Mouse (Mus musculus) 416B (cell line): ENCODE data around the gene Ing1.

Experiments used
- DNase-seq: peaks from one replicate; pipeline ENCODE4 v3.0.0; 2011; ENCODE audit warnings: low read depth

Ing1 gene

DNA sequence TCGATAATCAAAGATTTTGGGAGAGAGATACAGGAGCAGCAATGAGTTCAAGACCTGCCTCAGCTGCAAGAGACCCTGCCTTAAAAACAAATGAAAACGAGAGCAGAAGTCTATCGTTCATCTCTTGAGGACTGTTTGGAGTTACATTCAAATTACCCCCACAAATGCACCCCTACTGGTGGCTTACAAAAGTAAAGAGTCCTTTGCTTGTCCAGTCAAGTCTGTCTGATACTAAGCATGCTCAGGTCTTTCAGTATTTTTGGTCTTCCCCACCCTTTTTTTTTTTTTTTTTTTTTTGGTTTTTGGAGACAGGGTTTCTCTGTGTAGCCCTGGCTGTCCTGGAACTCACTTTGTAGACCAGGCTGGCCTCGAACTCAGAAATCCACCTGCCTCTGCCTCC lies 3.9 kb upstream of the Ing1 start:
- DNase-seq: peak; percentile 75

DNA sequence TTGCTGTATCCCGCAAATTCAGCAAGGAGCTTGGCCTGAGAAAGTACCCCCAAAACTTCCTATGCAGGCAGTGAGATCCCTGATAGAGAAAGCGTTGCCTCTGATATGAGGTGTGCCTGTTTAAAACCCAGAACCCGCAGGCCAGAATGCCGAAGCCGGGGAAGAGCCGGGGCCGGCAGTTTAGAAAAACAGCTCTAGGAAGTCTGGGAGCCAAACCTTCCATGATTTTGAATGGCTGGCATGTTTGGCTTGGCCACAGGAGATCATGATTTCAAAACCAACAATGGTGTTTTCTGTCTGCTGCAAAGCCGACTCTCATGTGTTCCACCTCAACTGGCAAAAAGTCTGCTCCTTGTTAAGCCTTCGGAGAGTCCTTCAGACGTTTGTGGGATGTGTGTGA lies 3.0 kb upstream of the Ing1 start:
- DNase-seq: no peak

DNA sequence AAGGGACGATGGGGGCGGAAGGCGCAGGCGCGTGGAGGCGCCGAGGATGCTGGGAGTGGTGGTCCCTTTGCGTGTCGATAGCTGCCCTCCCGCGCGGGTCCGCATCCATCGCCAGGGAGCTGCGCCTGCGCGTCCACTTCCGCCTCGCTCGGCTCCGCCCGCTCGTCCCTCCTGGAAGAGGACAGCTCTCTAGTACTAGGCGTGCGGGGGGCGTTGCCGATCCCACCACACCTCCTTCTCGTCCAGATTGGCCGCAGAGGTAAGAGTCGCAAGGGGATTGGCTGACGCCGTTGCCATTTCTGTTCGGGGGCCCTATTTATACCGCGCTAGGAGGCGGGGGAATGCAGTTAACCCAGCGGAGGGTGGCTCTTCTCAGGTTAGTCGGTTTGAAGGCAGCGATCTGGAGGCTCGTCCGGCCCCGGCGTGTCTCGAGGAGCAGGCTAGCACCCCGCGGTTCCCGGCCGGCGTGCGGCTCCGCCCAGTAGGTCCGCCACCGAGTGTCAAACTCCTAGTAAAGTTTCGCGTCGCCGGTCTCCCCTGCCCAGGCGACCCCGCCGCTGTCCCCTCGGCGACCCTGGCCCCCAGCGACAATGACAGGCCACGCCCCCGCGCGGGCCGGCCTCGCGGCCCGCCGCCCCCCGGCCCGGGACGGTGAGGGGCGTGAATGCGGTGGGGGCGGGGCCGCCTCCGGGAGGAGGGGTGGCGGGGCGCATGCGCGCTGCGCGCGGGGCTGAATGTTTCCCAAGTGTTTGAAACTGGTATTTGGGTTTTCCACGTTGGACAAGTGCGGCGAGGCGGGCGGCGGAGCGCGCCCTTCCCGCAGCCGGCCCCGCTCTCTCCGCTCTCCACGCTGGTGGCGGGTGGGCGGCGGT lies 585 bp downstream of the Ing1 start:
- DNase-seq: peak; percentile 100

DNA sequence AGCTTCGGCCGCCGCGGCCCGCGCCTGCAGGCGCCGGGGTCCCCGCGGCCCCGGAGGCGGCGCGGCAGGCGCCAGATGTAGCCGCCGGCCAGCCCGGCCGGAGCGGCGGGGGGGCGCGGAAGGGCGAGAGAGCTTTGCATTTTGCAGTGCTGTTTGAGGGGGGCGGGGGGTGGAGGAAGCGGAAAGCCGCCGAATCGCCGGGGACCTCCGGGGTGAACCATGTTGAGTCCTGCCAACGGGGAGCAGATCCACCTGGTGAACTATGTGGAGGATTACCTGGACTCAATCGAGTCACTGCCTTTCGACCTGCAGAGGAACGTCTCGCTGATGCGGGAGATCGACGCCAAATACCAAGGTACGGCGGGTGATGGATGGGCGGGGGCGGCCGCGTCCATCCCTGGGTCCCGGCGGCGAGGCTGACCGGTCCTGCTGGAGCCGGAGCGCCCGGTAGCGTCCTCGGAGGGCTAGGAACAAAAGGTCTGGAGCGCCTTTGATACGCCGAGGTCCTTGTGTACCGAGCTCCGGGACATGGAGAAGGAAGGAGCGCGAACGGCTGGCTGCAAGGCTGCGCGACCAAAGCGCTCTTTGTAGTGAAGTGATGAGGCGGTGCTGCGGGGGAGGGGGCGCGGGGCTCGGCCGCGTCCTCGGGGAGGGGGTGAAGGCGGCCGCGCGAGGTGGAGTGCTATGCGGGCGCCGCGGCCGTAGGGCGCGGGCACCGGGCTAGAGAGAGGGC lies 1.5 kb downstream of the Ing1 start:
- peak; percentile 53 for DNase-seq

DNA sequence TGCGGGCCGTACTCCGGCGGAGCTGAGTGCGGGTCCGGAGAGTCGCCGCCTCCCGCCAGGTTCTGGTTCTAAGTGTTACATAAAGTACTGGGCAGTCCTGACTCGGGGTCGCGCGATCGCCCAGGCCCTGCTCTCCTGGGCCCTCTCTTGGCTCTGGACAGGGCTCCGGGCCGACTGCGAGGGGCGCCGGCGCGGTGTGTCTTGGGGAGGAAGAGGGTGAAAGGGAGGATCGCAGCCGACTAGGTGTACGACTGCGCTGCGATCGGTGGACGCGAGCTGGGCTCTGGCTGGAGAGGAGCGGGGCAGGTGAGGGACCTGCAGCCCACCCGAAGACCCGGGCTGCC lies 2.0 kb downstream of the Ing1 start:
- no peak for DNase-seq

DNA sequence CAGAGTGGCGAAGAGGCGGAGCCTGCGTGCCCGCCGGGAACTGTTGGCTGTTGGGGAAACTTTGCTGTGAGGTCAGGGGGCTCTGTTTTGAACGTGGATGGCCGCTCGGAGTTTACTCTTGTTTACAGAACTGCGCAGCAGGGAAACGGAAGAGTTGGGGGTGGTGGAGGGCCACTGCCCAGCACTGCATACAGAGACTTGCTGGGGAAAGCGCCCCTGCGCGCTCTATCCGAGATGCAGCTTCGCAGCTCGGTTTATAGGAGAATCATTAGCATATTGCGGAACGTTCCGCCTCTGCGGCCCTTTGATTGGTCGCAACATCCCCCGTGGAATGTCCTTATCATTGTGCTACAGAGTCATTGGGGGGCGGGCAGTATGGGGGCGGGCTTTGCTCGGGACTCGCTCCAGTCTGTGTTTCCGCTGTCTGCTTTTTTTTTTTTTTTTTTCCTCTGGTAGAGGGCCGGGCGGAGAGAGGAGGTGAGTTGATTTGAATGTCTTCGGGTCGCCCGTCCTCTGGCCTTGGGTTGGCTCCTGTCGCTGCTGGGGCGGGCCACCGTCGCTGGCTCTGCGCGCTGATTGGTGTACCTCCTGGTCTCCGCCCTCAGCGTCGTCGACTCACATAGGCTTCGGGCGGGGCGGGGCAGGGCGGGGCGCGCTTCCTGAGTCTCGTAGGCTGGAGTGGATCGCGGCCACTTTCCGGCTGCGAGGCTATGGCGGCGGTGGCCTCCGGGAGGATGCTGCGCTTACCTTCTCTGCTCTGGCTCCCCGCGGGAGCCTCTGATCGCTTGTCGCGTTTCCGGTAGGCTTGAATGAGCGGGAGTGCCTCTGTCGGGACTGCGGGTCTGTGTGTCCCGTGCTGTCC lies 2.6 kb downstream of the Ing1 start:
- DNase-seq: peak; percentile 100

DNA sequence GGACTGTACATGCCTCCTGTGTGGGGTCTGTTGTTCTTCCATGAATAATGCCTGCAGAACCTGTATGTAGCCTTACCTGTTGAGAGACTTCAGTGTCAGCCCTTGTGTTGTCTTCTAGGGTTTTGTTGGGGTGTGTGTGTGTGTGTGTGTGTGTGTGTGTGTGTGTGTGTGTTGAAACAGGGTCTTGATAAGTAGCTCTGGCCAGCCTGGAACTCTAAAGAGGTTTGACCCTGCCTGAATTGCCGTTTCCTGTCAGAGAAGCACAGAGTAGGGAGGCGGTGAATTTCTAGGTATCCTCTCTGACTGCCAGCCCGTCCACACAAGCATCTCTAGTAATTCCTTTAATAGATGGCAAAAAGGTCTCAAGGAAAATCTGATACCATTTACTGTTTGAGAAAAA lies 4.1 kb downstream of the Ing1 start:
- DNase-seq: no peak

DNA sequence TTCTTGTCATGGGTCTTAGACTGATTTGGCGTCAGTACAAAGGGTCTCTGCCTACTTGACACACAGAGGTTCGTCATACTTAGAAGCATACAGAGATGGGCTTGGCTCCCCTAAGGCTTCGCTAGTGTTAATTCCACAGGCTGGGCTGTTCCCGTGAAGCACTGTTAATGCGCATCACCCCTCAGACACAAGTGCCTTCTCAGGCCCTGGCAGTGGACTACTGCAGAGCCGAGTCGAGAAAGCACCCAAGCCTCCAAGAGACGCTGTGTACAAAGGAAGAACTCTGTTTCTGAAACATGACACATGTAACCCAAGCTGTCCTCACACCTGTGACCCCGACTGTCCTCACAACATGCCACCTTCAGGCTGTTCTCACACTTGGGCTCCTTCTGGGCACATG lies 4.8 kb downstream of the Ing1 start:
- DNase-seq: no peak

DNA sequence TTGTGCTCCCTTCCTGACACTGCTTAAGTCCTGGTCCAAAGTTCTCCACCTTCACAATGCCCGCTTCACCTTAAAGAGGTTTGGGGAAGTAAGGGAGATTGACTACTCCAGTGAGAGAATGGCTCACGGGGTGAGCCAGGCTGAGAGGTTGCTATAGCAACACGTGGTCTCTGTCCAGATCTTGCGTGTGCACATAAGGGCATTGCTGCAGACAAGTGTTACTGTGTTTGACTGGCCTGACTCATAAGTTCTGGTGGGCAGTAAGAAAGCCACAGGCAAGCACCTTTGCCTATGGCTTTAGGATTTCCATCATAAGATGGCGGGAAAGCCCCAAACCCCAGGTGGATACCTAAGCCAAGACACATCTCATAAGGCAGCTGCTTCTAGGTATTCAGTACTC lies 8.9 kb downstream of the Ing1 start:
- DNase-seq: peak; percentile 81

DNA sequence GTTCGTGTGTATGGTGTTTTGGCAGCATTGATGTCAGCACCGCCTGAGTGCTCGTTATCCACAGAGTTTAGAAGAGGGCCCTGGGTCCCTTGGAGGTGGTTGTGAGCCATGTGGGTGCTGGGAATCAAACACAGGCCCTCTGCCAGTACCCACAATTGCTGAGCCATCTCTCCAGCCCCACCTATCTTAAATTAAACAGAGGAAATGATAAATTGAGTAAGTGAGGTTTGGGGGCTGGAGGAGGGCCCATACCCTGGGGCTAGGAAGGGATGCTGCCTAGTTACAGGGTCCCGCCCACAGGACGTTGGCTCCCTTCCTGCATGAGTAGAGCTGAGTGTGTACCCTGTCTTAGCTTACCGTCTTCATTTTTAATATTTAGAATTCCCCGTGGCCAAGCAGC lies 9.3 kb downstream of the Ing1 start:
- DNase-seq: peak; percentile 62

DNA sequence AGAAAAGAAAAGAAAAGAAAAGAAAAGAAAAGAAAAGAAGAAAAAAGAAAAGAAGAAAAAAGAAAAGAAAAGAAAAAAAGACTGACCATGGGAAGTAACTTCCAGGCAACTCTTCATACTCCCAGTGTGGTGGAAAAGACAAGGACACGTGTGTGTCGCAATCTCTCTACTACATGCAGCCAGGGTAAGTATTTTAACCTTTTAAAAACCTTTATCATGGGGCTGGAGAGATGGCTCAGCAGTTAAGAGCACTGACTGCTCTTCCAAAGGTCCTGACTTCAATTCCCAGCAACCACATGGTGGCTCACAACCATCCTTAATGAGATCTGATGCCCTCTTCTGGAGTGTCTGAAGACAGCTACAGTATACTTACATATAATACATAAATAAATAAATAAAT lies 12.8 kb downstream of the Ing1 start:
- DNase-seq: peak; percentile 28

DNA sequence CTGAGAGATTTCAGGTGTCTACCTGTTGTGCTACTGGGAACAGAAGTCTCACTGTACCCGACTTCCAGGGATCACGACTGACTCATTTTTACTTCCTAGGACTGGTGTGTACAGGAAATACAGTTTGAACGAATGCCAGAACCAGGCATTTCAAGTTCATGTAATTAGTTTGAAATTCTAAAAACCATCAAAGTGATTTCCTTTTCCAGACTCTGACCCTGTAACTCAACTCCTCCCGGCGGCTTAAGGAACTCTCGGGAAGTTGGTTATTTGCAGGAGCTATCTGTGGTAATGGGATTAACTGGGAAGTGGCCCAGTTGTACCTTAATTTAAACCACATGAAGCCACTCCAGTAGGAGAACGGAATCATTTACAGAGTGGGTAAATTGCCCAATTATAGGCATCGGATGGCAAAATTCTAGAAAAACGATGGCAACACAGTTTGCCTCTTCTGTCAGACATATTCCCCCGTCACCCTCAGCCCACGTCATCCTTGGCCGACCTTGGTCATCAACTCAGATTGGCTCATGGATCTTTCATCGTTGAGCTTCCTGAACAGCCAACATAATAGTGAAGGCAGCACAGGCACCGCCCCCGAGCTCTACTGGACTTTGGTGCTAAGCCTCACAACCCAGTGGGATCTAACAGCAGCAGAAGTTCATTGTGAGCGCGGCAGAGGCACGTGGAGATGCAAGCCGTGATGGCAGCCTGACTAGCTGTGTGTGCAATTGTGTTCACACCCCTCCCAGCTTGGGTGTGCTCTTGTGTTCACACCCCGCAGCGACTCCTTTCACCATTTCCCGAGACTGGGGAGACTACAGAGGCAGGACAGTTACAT lies 14.1 kb downstream of the Ing1 start:
- DNase-seq: no peak

DNA sequence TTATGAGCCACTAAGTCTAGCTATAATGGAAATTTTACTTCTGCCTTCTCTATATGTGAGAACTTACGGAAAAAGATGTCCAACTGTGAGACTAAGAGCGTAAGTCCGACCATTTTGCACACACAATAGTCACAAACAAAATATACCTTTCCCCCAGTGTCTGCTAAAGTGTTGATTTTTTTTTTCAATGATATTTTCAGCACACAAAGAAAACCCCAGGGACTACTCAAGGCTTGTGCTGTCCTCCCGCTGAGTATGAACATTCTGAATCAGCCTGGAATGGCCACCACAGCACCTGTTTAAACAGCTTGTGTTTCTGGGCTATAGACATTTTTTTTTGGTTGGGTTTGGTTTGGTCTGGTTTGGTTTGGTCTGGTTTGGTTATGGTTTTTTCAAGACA lies 15.4 kb downstream of the Ing1 start:
- DNase-seq: no peak

DNA sequence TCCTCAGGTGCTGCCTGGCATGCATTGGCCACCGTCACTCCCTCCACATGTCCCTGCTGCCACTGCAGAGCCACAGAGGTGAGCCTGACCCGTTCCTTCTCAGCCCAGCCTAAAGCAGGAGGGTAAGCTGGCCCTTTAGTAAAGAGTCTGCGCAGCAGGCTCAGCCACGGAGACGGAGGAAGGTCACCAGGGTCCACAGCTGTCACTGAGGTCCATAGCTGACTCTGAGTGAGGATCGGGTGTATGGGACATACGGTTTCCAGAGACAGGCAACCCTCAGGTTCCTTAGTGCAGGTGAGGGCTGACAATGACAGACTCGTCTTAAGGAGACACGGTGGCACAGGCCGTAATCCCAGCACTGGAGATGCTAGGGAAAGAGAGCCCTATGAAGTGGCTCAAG lies 16.6 kb downstream of the Ing1 start:
- DNase-seq: no peak

DNA sequence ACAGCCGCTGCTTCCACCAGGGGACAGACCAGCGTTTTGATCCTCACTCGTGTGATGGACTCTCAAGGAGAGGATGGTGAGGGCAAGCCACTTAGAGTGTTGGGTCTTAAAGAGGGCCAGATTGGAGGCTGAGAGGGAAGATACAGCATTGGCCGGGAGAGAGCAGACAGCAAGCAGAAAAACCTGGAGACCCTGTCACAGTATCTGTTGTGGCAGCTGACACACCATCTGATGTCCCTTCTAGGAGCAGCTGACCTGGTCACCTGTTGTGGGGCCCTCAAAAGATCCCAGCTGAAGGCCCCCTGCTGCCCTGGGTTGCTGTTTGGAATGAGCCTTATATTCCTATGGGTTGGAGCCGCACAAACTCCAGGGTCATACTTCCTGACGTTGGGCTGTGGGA lies 17.1 kb downstream of the Ing1 start:
- no peak for DNase-seq

DNA sequence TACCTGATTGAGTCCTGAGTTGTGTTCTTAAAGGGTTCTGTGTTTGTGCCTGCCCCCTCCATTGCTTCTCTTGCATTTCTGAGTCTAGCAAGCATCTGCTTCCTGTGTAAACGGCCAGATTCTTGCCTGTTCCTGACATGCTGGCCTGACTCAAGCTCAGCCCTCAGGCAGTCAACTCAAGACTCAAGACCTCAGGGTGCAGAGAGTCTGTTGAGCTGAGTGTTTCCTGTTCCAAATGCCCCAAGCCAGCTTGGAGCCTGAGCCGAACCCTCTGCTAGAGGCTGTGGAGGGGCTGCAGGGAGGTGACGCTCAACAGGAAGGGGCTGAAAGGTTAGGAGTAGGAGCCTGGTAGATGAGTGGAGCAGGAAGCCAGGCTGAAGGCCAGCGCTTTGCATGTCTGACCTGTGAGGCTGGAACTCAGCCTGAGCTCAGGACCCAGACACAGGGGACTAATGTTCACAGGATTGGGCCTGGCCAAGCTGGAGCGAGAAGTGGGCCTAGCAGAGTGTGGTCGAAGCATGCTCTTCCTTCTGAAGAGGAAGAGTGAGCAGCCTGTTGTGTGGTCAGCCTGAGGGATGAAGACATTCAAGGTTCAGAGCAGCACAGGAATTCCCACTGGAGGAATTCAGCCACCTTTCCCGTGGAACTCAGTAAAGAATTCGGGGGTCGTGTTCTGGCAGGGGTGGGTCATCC lies 19.7 kb downstream of the Ing1 start:
- peak; percentile 81 for DNase-seq

DNA sequence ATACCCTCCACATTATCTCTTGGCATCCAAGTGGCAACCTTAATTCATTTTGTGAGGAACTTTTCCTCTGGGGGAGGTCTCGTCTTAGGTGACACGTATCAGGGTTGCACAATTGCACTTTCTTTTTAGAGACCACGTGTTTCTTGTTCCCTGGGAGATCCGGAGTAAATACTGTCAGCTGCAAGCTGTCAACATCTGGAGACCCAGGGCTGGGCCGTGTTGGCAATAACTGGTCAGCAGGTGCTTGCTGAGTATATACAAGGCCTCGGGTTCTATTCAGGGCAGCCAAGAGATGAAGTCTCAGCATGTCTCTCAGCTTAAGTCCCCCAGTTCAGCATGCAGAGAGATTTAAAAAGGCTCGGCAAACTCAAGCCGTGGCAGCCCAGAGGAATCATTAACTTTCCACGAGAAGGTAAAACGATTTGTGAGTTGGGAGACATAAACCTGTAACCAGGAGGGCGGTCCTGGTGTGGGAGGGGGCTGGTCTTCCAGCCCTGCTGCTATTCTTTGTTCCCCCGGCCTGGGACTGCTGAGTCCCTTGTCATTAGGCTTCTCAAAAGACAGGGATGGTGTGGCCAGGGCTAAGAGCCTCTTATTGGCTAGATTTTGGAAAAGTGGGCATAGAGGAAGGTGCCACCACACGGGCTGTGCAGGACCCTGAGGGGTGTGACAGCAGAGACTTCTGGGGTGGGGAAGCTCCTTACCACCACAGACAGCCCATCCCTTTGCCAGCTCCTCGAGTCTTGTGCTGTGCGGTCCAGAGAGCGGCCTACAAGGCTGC lies 20.4 kb downstream of the Ing1 start:
- DNase-seq: peak; percentile 60

DNA sequence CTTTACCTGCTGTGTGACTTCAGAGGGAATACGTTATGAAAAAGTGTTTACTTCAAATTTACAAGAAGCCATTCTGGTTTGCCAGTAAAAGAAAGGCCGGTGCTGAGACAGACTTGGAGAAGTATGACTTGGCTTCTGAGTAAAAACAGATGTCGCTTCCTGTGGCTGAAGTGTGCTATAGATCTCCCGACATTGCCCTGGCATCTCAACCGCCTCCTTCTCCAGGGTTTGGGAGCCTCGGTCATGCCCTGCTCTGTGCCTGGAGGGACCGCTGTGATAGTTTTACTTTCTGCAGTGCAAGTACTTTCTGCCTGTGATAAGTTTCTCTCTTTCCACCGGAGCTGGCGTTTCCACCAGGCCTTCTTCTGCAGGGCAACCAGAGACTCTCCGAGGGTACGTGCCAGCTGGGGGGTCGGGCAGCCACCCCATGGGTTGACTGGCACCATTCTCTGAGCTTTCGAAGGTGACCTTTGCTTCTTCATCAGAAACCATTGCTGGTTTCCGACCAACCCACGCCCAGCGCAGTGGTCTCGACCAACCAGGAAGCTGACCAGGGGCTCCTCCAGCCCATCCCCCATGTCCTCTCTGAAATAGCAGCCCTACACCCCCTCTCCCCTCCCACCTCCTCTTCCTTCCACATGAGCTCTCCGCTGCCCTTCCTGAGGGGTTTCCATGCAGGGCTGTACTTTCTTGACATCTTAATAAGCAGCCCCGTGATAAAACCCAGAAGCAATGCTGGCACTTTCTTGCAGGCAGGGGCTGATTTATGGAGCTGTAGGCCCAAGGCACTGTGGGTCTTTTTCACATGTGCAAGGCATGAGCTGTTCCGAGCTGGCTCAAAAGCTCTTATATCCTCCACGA lies 30.4 kb downstream of the Ing1 start:
- no peak for DNase-seq

DNA sequence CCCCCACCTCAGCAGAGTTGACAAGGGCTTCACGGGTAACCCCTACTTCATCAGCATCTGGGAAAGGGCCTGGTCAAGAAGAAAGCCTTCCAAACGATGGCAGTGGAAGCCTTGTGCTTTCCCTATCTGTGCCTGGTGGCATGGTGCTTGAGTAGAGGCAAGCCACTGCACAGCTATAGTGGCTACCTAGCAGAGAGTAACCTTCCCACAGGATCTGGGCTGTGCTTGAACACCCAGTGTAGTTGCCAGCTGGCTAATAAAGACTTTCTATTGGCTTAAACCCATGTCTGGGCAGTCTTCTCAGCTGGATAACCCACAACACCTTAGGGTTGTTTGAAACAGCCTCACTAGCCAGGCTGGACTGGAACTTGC lies 31.0 kb downstream of the Ing1 start:
- no peak for DNase-seq
